Mouse (Mus musculus): ENCODE measurements around the gene 4931406P16Rik.
"Not testable (repeated sequence)": the region's sequence is repeated elsewhere in the genome, so short reads cannot be mapped to it uniquely, and the experiment has no call there.

4931406P16Rik gene

DNA sequence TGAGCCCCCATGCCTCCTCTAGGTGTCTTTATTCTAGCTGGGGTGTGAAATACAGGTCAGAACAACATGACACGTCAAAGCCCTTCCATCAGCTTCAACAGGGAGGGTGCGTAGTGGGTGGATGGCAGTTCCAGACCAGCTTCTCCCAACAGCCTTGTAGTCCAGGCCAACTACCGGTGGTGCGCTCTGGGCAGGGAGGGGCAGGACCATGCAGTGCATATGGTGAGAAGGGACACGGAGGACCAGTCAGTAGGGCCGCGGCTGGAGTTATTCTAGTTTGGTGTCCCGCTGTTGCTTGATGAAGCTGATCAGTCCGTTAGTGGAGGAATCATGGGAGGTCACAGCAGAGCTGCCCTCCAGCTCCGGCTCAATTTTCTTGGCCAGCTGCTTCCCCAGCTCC is 111.2 kb downstream of the 4931406P16Rik start:
- not testable (repeated sequence) for DNase-seq

DNA sequence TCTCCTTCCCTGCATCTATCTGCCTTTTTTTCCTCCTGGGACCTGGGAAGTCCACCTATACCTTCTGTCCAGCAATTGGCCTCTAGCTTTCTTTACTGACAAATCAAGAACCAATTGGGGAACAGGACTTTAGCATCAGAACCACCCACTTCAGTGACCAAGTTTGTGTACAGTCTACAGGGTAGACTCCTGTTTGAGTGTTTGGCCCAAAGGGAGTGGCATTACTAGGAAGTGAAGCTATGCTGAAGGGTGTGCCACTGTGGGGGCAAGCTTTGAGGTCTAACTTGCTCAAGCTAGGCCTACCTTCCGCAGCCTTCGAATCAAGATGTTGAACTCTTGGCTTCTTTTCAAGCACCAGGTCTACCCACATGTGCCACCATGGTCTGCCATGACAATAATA is 112.5 kb downstream of the 4931406P16Rik start:
- DNase-seq: no peak

DNA sequence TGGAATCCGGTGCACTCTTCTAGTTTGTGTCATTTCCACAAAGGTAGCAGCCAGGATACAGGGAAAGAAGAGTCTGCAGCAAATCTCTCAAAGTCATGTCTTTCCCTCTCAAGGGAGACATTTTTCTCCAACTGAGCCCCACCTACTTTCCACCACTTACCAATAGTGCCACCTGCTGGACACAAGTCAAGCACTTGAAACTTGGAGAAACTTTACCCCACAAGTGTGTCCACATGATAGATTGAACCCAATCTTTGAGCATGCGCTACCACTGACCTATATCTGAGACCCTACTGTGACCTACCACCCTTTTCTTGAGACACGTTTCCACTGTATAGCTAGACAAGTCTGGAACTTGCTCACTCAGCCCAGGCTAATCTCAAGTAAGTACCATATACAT is 115.0 kb downstream of the 4931406P16Rik start:
- DNase-seq: no peak

DNA sequence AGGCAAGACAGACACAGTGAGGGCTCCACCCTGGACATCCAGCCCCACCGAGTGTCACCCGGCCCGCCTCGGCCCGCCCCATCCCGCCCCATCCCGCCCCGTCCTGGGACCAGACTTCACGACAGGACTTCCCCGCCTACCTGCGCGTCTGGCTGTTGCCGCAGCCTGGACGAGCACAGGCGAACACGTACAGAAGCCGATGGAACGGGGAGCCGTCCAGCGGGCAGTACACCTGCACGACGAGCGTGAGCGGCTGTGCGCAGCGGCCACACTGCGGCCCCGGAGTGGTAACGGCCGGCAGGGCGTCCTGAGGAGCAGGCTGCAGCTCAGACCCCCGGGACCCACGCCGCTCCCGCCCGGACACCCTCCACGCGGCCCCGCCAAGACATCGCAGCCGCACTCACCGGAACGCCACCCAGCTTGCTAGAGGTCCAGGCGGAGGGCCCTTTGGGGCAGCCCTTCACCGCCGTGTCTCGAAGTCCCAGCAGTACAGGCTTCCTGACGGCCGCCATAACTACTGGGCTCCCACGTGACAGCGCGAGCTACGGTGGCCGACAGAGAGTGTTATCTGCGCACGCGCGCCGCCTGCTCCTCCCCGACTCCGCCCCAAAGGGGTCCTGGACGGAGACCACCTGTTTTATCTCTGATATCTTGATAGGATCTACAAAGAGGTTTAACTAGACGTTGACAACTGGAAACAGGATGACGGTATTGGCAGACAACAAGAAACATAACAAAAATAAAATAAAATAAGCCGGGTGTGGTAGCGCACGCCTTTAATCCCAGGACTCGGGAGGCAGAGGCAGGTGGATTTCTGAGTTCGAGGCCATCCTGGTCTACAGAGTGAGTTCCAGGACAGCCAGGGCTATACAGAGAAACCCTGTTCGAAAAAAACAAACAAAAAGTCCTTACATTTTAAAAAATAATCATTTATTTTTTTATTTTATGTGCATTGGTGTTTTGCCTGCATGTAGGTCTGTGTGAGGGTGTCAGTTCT is 116.9 kb downstream of the 4931406P16Rik start, which contains the start of gene Pdcd2l:
Gene Pdcd2l (minus strand): TSS at position 530 of the 997 bp plus-strand sequence.
- peak; percentile 92 for DNase-seq

DNA sequence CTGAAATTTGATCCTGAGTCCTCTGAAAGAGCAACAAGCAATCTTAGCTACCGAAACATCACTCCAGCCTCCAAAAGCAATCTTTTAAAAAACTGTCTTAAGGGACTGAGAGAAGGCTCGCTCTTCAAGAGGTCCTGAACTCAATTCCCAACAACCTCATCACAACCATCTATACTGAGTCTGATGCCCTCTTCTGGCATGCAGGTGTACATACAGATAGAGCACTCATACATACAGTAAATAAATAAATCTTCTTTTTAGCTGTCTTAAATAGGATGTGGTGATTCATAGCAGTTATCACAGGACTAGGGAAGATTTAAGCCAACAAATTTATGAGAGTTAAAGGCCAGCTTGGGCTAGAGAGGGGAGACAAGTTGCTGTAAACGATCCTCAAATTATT is 117.7 kb downstream of the 4931406P16Rik start:
- DNase-seq: no peak

DNA sequence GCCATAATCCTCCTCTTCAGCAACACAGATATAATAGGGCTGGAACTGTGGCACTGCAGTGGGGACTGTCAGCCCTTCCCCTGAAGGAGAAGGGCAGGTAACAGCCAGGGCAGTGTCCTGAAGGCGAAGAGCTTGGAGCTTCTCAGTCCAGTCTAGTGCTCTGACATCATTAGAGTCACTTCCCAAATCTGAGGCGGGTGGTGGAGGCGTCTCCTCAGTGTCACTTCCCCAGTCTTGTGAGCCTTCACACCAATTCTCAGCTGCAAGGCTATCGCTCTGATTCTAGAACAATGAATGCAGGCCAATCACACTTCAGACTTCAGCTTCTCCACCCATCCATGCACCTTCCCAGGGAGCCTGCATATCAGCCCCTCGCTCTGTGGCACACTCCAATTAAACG is 120.5 kb downstream of the 4931406P16Rik start:
- no peak for DNase-seq

DNA sequence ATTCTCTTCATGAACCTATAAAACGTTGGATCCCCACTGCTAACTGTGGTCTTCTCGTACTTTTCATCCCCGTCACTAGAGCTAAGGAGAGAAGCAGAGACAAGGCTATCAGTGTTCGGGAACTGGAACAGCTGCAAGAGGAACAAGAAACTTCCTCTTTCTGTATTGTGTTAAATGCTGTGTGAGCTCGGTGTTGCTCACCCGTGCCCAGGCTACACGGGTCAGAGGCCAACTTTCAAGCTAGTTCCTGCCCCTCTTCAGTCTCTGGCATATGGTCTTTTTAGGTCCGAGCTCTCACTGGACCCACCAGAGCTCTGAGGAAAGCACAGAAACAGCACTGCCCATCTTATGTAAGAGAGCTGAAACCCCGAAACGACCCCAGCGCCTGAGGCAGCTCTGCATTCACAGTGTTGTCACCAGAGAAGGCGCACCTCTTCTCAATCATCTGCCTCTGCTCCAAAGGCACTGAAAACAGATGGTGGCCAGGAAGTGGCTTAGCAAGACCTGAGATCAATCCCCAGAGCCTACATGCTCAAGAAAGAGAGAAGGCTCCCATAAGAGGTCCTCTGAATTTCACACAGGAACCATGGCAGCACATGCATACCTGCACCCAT is 123.9 kb downstream of the 4931406P16Rik start:
- DNase-seq: no peak

All from right cerebral cortex, adult 18-20 months (tissue).